Mouse (Mus musculus): ENCODE measurements around the gene Dcbld2. TPM values are rescaled to one million over a fixed set of nuclear protein-coding genes. Genes with fewer than 3 reads are reported as not detected.
"Not testable (repeated sequence)": the region's sequence is repeated elsewhere in the genome, so short reads cannot be mapped to it uniquely, and the experiment has no call there.

Dcbld2 gene
- total and polyA plus RNA-seq, 2 experiments from 2014 or later = 4.1 to 26.5 TPM

- Histone ChIP-seq H3K27ac (ENCODE audit: low read depth) (no peak overlapping the region), H3K4me1 (ENCODE audit: control insufficient read depth, insufficient read depth) (peaks cover 11% of the 10 kb centered on the region; the same call in 1 of the 2 replicates), H3K9me3 (replicated peaks; ENCODE audit: control insufficient read depth, low read length) (no peaks in the 10 kb centered on the region), H3K27me3 (ENCODE audit: control insufficient read depth, insufficient read depth, low read length) (no peaks in the 10 kb centered on the region), H3K4me3 (ENCODE audit: low read depth, low read length) (no peak overlapping the region), H3K9ac (replicated peaks; ENCODE audit: low read depth, low read length) (no peak overlapping the region), H3K4me2 (ENCODE audit: low read depth, low read length) (no peak overlapping the region), H3K36me3 (replicated peaks; ENCODE audit: control insufficient read depth, insufficient read depth, low read length) (peaks cover 35% of the 10 kb centered on the region)
- DNase-seq (ENCODE audit: low spot score) (no peak), ATAC-seq (ENCODE audit: insufficient read depth, low read depth) (no peak)
- TF ChIP-seq EP300 (IDR thresholded peaks at IDR 0.05; ENCODE audit: low read depth) (no peak), CTCF (IDR thresholded peaks at IDR 0.05; ENCODE audit: low read depth) (no peak)
- 68% methylated on average over 5 of the region's 5 CpGs for WGBS
These were observed 48.2 kb downstream of the Dcbld2 start for GRCm38 (mm10) chr16:58456445-58456844.

GRCm38 (mm10) chr16:58456991-58457390 is 48.7 kb downstream of the Dcbld2 start:
- no peak for ATAC-seq (ENCODE audit: insufficient read depth, low read depth)
- no peak for TF ChIP-seq CTCF (IDR thresholded peaks at IDR 0.05; ENCODE audit: low read depth)
- no peak for TF ChIP-seq EP300 (IDR thresholded peaks at IDR 0.05; ENCODE audit: low read depth)
- no peak overlapping the region for H3K4me3 ChIP-seq (ENCODE audit: low read depth, low read length)
- no peak overlapping the region for H3K9ac ChIP-seq (replicated peaks; ENCODE audit: low read depth, low read length)
- no peak overlapping the region for H3K4me2 ChIP-seq (ENCODE audit: low read depth, low read length)
- 48% methylated on average over 6 of the region's 6 CpGs for WGBS
- peaks cover 32% of the 10 kb centered on the region for H3K36me3 ChIP-seq (replicated peaks; ENCODE audit: control insufficient read depth, insufficient read depth, low read length)
- H3K4me1 ChIP-seq (ENCODE audit: control insufficient read depth, insufficient read depth) = peaks cover 11% of the 10 kb centered on the region; the same call in 1 of the 2 replicates
- no peak overlapping the region for H3K27ac ChIP-seq (ENCODE audit: low read depth)
- no peaks in the 10 kb centered on the region for H3K9me3 ChIP-seq (replicated peaks; ENCODE audit: control insufficient read depth, low read length)
- DNase-seq (ENCODE audit: low spot score) = no peak
- H3K27me3 ChIP-seq (ENCODE audit: control insufficient read depth, insufficient read depth, low read length) = no peaks in the 10 kb centered on the region

- H3K27ac ChIP-seq (ENCODE audit: low read depth) = peak overlapping the region; percentile 78
- peak; percentile 81 for ATAC-seq (ENCODE audit: insufficient read depth, low read depth)
- not testable (repeated sequence) for H3K4me1 ChIP-seq (ENCODE audit: control insufficient read depth, insufficient read depth); H3K4me2 ChIP-seq (ENCODE audit: low read depth, low read length); H3K9ac ChIP-seq (replicated peaks; ENCODE audit: low read depth, low read length); H3K4me3 ChIP-seq (ENCODE audit: low read depth, low read length); H3K9me3 ChIP-seq (replicated peaks; ENCODE audit: control insufficient read depth, low read length); H3K27me3 ChIP-seq (ENCODE audit: control insufficient read depth, insufficient read depth, low read length)
- WGBS = 16% methylated on average over 3 of the region's 3 CpGs
- DNase-seq (ENCODE audit: low spot score) = peak; percentile 34
- peaks cover 53% of the 10 kb centered on the region for H3K36me3 ChIP-seq (replicated peaks; ENCODE audit: control insufficient read depth, insufficient read depth, low read length)
These were observed 51.7 kb downstream of the Dcbld2 start for GRCm38 (mm10) chr16:58459966-58460365.

GRCm38 (mm10) chr16:58460386-58460785 is 52.1 kb downstream of the Dcbld2 start:
- no peak overlapping the region; the same call in 1 of the 2 replicates for H3K4me2 ChIP-seq (ENCODE audit: low read depth, low read length)
- no peak for DNase-seq (ENCODE audit: low spot score)
- WGBS = 47% methylated on average over 10 of the region's 10 CpGs
- H3K4me3 ChIP-seq (ENCODE audit: low read depth, low read length) = no peak overlapping the region
- no peaks in the 10 kb centered on the region for H3K9me3 ChIP-seq (replicated peaks; ENCODE audit: control insufficient read depth, low read length)
- H3K27me3 ChIP-seq (ENCODE audit: control insufficient read depth, insufficient read depth, low read length) = no peaks in the 10 kb centered on the region
- TF ChIP-seq EP300 (IDR thresholded peaks at IDR 0.05; ENCODE audit: low read depth) (no peak), CTCF (IDR thresholded peaks at IDR 0.05; ENCODE audit: low read depth) (no peak)
- H3K36me3 ChIP-seq (replicated peaks; ENCODE audit: control insufficient read depth, insufficient read depth, low read length) = peaks cover 53% of the 10 kb centered on the region
- H3K4me1 ChIP-seq (ENCODE audit: control insufficient read depth, insufficient read depth) = 0 out of 2 replicates have a peak, but pooled peaks cover 7% of the 10 kb centered on the region
- H3K27ac ChIP-seq (ENCODE audit: low read depth) = peak overlapping the region; percentile 78
- no peak overlapping the region; the same call in 1 of the 2 replicates for H3K9ac ChIP-seq (replicated peaks; ENCODE audit: low read depth, low read length)
- peak; percentile 22; the same call in 1 of the 2 replicates for ATAC-seq (ENCODE audit: insufficient read depth, low read depth)

- Histone ChIP-seq H3K9me3 (replicated peaks; ENCODE audit: control insufficient read depth, low read length) (no peaks in the 10 kb centered on the region), H3K9ac (replicated peaks; ENCODE audit: low read depth, low read length) (no peak overlapping the region), H3K4me2 (ENCODE audit: low read depth, low read length) (no peak overlapping the region), H3K27ac (ENCODE audit: low read depth) (no peak overlapping the region), H3K36me3 (replicated peaks; ENCODE audit: control insufficient read depth, insufficient read depth, low read length) (peaks cover 57% of the 10 kb centered on the region), H3K4me1 (ENCODE audit: control insufficient read depth, insufficient read depth) (0 out of 2 replicates have a peak, but pooled peaks cover 7% of the 10 kb centered on the region), H3K4me3 (ENCODE audit: low read depth, low read length) (no peak overlapping the region), H3K27me3 (ENCODE audit: control insufficient read depth, insufficient read depth, low read length) (no peaks in the 10 kb centered on the region)
- no peak for ATAC-seq (ENCODE audit: insufficient read depth, low read depth)
- TF ChIP-seq EP300 (IDR thresholded peaks at IDR 0.05; ENCODE audit: low read depth) (no peak), CTCF (IDR thresholded peaks at IDR 0.05; ENCODE audit: low read depth) (peak; percentile 54)
- DNase-seq (ENCODE audit: low spot score) = no peak
- WGBS = 93% methylated on average over 2 of the region's 2 CpGs
These were observed 53.7 kb downstream of the Dcbld2 start for GRCm38 (mm10) chr16:58461856-58462518.

- Histone ChIP-seq H3K9me3 (replicated peaks; ENCODE audit: control insufficient read depth, low read length) (no peaks in the 10 kb centered on the region), H3K4me2 (ENCODE audit: low read depth, low read length) (no peak overlapping the region), H3K36me3 (replicated peaks; ENCODE audit: control insufficient read depth, insufficient read depth, low read length) (peaks cover 58% of the 10 kb centered on the region), H3K4me1 (ENCODE audit: control insufficient read depth, insufficient read depth) (0 out of 2 replicates have a peak, but pooled peaks cover 7% of the 10 kb centered on the region), H3K4me3 (ENCODE audit: low read depth, low read length) (no peak overlapping the region), H3K9ac (replicated peaks; ENCODE audit: low read depth, low read length) (no peak overlapping the region), H3K27ac (ENCODE audit: low read depth) (no peak overlapping the region), H3K27me3 (ENCODE audit: control insufficient read depth, insufficient read depth, low read length) (no peaks in the 10 kb centered on the region)
- DNase-seq (ENCODE audit: low spot score) (no peak), ATAC-seq (ENCODE audit: insufficient read depth, low read depth) (no peak)
- TF ChIP-seq EP300 (IDR thresholded peaks at IDR 0.05; ENCODE audit: low read depth) (no peak), CTCF (IDR thresholded peaks at IDR 0.05; ENCODE audit: low read depth) (no peak)
- WGBS = 90% methylated on average over 2 of the region's 2 CpGs
These were observed 54.3 kb downstream of the Dcbld2 start for GRCm38 (mm10) chr16:58462519-58462918.
